Mouse (Mus musculus) liver, embryonic 14.5 days (tissue): ENCODE data around the gene Ddx23.

Source experiments
- CTCF ChIP-seq: IDR thresholded peaks from 2 replicates; pipeline ENCODE4 v1.5.1; 2016; ENCODE audit warnings: antibody characterized with exemption, low read depth, control low read depth
- EP300 ChIP-seq: IDR thresholded peaks from 2 replicates; pipeline ENCODE4 v1.6.1; 2016; ENCODE audit warnings: antibody characterized with exemption, low read depth

- no peak for TF ChIP-seq CTCF
- TF ChIP-seq EP300, result no peak
Measured at GRCm38 (mm10) chr15:98600036-98600709, 62.5 kb downstream of the Ddx23 start.
